Mouse (Mus musculus) cortical plate, adult 2 months (tissue): ENCODE measurements around the gene Caln1. TPM values are rescaled to one million over a fixed set of nuclear protein-coding genes. Genes with fewer than 3 reads are reported as not detected.
A peak's percentile ranks its signal among the peaks of the same experiment; 100 is the strongest.

Experiments
- H3K27ac ChIP-seq: fragments of 200-500 bp; 2 replicates; pipeline ENCODE4 v1.5.1; 2012; ENCODE audit warnings: low read length, control low read depth, inconsistent platforms; ENCODE audit not compliant: insufficient read depth
- H3K4me1 ChIP-seq: fragments of 200-500 bp; 2 replicates; pipeline ENCODE4 v1.6.1; 2011; ENCODE audit warnings: low read length; ENCODE audit not compliant: control insufficient read depth, insufficient read depth
- H3K4me3 ChIP-seq: fragments of 200-500 bp; 2 replicates; pipeline ENCODE4 v1.5.1; 2011; ENCODE audit warnings: mild to moderate bottlenecking, low read length, control low read depth; ENCODE audit not compliant: insufficient read depth
- CTCF ChIP-seq: fragments of 200-500 bp; IDR thresholded peaks from 2 replicates; pipeline ENCODE4 v1.5.1; 2011; ENCODE audit warnings: mild to moderate bottlenecking, control low read depth, low read length; ENCODE audit not compliant: insufficient read depth; ENCODE audit errors: extremely low read depth
- POLR2A ChIP-seq: fragments of 200-500 bp; IDR thresholded peaks from 2 replicates; pipeline ENCODE4 v1.6.1; 2011; ENCODE audit warnings: mild to moderate bottlenecking, low read length, control low read depth; ENCODE audit not compliant: insufficient read depth; ENCODE audit errors: extremely low read depth
- polyA plus RNA-seq: library from polyadenylated mRNA; depleted of rRNA; stranded (reverse); fragments of >200 nt; gene quantifications from 2 replicates; pipeline ENCODE4 v1.2.3, GENCODE M21; 2012

Caln1 gene
- polyA plus RNA-seq, 1 experiment, result 48.6 TPM

GRCm38 (mm10) chr5:130448931-130449856 lies 79.9 kb downstream of the Caln1 start:
- TF ChIP-seq POLR2A (no peak), CTCF (no peak)
- Histone ChIP-seq H3K4me1 (no peaks in the 10 kb centered on the region; the same call in none of the 2 replicates), H3K4me3 (peak overlapping the region; percentile 64), H3K27ac (peak overlapping the region; percentile 30)

- Histone ChIP-seq H3K4me3 (peak overlapping the region; percentile 64), H3K4me1 (no peaks in the 10 kb centered on the region; the same call in none of the 2 replicates), H3K27ac (peak overlapping the region; percentile 30; the same call in 1 of the 2 replicates)
- TF ChIP-seq CTCF (peak; percentile 24; the same call in 1 of the 2 replicates), POLR2A (0 out of 2 replicates have a peak, but pooled peaks have one; percentile 5)
Measured at GRCm38 (mm10) chr5:130450031-130450541, 80.8 kb downstream of the Caln1 start.

GRCm38 (mm10) chr5:130458076-130458475 lies 88.8 kb downstream of the Caln1 start:
- TF ChIP-seq CTCF (no peak), POLR2A (no peak)
- Histone ChIP-seq H3K4me3 (no peak overlapping the region), H3K27ac (no peak overlapping the region), H3K4me1 (no peaks in the 10 kb centered on the region; the same call in none of the 2 replicates)

GRCm38 (mm10) chr5:130472209-130472608 lies 103.0 kb downstream of the Caln1 start:
- Histone ChIP-seq H3K4me3 (no peak overlapping the region), H3K4me1 (no peaks in the 10 kb centered on the region; the same call in 1 of the 2 replicates), H3K27ac (no peak overlapping the region)
- TF ChIP-seq CTCF (no peak), POLR2A (no peak)

DNA sequence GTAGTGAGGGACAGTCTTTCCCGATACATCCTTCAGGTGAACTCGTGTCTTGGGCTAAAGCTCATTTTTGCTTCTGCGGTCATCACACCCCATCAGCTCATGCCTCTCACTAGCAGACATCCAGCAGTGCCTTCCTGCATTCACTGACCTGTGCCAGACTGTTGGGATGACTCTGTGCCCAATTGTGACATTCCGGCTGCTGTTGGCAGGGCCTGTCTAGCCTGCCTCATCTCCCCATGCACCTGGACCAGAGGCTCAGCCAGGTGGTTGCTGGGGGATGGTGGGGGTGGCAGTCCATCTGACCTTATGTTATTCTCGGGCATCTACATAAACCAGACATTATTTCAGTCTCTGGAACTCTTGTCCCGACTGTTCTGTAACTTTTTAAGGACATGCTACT lies 105.6 kb downstream of the Caln1 start:
- no peak overlapping the region for H3K4me3 ChIP-seq
- H3K27ac ChIP-seq, result no peak overlapping the region
- TF ChIP-seq POLR2A (no peak), CTCF (no peak)
- H3K4me1 ChIP-seq, result no peaks in the 10 kb centered on the region; the same call in 1 of the 2 replicates

GRCm38 (mm10) chr5:130476741-130477140 lies 107.5 kb downstream of the Caln1 start:
- no peak for TF ChIP-seq CTCF
- no peak for TF ChIP-seq POLR2A
- H3K4me3 ChIP-seq, result no peak overlapping the region
- no peaks in the 10 kb centered on the region; the same call in 1 of the 2 replicates for H3K4me1 ChIP-seq

GRCm38 (mm10) chr5:130480290-130480689 lies 111.0 kb downstream of the Caln1 start:
- no peak for TF ChIP-seq CTCF
- TF ChIP-seq POLR2A, result no peak
- Histone ChIP-seq H3K4me3 (no peak overlapping the region), H3K4me1 (no peaks in the 10 kb centered on the region), H3K27ac (no peak overlapping the region)

More at GRCm38 (mm10) chr5:130476741-130477140, 107.5 kb downstream of the Caln1 start:
- H3K27ac ChIP-seq, result no peak overlapping the region

DNA sequence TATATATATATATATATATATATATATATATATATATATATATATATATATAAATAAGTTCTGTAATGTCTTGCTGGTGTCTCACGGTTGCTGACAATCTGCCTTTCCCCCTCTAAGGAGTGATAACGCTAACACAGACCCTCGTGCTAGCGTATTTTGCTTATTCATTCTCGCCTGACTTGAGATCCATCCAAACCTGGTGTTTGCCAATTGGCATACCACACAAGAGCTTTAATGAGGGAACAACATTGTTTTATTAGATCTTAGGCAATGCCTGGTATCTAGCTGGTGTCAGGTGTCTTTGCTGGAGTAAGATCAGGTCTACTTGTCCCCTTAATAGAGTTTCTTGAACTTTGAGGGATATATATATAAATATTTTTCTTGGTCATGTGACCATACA lies 122.2 kb downstream of the Caln1 start:
- H3K4me1 ChIP-seq, result no peaks in the 10 kb centered on the region
- no peak overlapping the region for H3K27ac ChIP-seq
- no peak overlapping the region for H3K4me3 ChIP-seq
- TF ChIP-seq CTCF (no peak), POLR2A (no peak)

DNA sequence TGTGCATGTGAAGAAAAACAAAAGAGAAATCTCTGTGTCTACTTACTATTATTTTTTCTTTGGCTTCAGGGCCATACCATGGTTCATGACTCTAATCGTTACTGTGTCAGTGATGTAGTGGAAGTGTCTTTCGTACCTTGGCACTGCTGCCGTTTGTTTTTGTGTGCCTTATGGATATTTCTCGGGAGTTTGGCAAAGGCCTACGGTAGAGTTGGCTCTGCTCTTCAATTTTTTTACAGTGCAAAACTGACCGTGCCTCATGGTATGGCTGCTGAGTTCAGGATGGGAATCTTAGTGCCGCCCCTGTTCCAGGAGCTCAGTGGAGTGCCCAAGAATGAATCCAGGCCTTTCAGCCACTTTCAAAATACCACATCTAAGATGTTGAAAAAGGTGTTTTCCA lies 123.0 kb downstream of the Caln1 start:
- Histone ChIP-seq H3K27ac (no peak overlapping the region), H3K4me1 (no peaks in the 10 kb centered on the region), H3K4me3 (no peak overlapping the region)
- TF ChIP-seq CTCF (no peak), POLR2A (no peak)
